Mouse (Mus musculus) neutrophil, adult 5-6 weeks (primary cell): Measurements from ENCODE around the gene Dlk2. TPM values are rescaled to one million over a fixed set of nuclear protein-coding genes. Genes with fewer than 3 reads are reported as not detected.
A peak's percentile ranks its signal among the peaks of the same experiment; 100 is the strongest.

Experiments used
- ATAC-seq: fragments of 151-379, 151-347 bp; 2 replicates; pipeline ENCODE4 v1.8.0; 2017; ENCODE audit warnings: mild to moderate bottlenecking, moderate TSS enrichment; ENCODE audit not compliant: insufficient number of reproducible peaks, poor library complexity, low FRiP score, severe bottlenecking; ENCODE audit errors: extremely low read depth
- total RNA-seq: library from RNA; stranded (forward); fragments of 200-1000 nt; gene quantifications from 2 replicates; pipeline ENCODE4 v1.2.3, GENCODE M21; 2017

Dlk2 gene
- total RNA-seq, 1 experiment from 2014 or later: not detected

DNA sequence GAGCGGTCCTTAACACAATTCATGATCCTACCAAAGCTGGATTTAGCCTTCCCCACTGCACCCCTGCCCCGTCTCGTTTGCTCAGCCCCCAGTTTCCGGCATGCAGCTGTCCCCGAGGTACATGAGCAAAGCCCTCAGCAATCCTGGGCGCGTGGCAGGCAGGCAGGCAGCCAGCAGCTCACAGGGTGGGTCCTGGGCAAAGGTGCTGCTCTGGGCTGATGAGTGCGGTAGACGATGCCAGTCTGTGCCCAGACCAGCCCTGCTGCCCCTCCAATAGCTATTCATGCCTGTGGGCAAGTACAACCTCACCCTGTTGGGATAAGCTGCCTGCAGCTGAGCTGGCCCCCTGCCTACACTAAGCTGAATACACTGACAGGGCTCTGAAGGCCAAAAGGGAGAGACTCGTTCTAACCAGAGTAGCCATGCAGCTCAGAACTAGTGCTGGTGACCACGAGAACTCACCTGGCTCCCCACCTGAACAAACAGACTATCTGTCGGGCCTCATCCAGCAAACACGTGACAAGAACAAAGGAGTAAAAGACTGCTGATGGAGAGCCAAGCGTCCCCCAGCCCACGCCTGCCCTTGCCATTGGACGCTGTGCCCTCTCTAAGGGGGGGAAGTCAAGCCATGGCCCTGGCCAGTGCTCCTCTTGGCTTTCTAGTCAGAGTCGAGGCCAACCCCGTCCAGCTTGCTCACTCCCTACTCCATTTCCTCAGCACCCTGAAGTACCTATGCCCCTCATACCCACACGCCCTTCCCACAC lies 27.3 kb upstream of the Dlk2 start:
- ATAC-seq: no peak

DNA sequence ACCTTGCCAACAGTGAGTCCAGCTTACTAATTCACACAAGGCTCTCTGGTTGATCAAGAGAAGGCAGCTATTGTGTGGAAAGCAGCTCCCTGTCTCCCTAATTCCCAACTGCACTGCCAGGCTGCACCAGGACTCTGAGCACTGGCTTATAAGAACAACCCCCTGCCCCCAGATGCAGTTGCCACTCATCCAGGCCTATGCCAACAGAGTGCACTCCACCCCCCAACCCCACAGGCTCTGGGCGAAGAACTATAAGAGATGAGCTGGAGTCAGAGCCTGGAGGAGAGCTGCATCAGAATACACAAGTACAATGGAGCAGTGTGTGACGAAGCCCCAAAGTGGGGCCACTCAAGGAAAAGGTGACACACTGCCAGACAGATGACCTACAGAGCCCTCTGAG lies 25.2 kb upstream of the Dlk2 start:
- no peak for ATAC-seq

DNA sequence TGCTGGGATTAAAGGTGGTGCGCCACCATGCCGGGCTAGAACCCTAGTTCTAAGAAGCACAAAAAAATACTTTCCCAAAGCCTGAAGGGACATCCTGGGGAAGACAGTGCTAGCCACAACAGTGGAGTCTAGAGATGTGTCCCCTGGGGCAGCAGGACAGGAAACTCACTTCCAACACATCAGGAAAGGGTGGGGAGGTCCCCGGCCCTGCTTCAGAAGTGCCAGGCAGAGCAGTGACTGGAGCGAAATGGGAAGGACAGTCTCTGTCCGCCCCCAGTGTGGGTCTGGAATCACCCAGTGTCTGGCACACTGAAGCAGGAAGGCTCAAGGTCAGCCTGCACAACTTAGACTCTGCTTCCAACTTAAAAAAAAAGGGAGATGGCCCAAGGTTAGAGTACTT lies 24.5 kb upstream of the Dlk2 start:
- no peak for ATAC-seq

DNA sequence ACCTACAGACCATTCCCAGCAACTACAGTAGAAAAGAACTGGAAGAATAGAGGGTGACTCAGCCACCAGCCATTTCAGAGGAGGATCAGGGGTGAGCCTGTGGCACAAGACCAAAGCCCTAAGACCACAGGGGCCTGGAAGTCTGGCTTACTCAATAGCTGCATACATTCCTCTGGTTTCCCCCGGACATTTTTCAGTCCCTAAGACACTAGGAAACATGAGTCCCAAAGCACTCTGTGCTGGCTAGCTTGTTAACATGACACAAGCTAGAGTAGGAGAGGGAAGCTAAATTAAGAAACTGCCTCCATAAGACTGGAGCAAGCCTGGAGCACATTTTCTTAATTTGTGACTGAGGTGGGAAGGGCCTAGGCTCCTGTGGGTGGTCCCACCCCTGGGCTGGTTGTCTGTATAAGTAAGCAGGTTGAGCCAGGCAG lies 23.4 kb upstream of the Dlk2 start:
- no peak for ATAC-seq

DNA sequence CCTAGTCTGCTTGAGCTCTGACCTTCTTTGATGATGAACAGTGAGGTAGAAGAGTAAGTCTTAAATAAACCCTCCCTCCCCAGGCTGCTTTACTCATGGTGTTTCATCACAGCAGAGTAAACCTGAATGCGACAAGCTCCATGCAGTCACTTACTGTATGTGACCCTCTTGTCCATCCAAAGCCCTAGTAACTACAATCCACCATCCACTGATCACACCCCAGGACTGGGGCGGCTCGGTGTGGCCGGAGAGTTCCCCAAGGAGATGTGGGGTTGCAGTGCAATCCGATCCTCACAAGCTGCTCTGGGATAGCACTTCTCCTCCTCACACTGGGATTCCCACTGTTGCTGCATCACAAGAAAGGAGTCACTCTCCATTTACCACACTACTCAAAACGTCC lies 22.8 kb upstream of the Dlk2 start:
- no peak for ATAC-seq

DNA sequence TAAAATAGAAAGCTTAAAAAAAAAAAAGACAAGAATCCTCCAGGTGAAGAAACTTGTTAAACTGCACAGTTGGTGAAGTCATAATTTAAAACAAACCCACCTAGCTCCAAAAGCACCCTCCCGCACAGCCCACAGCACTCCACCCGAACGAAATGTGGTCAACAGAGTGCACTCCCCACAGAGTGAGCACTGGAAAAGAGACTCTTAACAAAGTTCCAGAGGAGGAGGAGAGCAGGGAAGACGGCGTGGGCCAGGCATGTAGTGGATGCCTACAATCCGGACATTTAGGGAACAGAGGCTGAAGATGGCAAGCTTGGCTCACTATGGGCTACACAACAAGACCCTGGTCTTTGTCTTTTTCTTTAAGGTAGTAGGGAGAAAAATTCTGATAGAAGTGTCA lies 22.2 kb upstream of the Dlk2 start:
- ATAC-seq: no peak

DNA sequence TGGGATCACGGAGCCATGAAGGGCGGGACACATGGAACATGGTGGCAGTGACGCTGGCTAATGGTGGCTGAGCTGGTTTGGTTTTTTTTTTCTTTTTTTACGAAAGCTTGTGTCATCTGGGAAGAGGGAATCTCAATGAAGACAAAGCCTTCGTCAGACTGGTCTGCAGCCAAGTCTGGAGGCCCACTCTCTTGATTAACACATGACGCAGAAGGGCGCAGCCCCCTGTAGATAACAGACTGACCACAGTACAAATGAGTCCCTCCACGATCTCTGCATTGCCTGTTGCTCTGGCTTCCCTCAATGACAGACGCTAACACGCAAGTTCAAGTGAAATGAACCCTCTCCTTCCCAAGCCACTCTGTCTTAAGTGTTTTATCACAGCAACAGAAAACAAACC lies 21.7 kb upstream of the Dlk2 start:
- no peak for ATAC-seq

DNA sequence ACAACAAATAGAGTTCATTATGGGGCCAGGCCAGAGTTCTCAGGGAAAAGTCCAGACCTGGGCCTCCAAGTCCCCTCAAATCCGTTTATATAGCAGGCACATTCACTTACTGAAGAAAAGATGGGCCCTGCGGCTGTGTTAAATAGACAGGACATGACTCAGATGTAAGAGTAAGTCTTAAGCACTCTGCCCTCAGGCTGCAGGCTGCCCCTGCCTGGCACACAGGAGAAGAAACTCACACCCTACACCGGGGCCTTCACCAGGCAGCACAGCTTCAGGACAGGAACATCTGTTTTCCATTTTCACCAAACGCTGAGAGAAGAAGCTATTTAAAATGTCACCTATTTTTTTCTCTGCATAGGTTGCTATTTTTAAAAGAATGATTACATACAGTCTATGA lies 19.6 kb upstream of the Dlk2 start:
- ATAC-seq: no peak

DNA sequence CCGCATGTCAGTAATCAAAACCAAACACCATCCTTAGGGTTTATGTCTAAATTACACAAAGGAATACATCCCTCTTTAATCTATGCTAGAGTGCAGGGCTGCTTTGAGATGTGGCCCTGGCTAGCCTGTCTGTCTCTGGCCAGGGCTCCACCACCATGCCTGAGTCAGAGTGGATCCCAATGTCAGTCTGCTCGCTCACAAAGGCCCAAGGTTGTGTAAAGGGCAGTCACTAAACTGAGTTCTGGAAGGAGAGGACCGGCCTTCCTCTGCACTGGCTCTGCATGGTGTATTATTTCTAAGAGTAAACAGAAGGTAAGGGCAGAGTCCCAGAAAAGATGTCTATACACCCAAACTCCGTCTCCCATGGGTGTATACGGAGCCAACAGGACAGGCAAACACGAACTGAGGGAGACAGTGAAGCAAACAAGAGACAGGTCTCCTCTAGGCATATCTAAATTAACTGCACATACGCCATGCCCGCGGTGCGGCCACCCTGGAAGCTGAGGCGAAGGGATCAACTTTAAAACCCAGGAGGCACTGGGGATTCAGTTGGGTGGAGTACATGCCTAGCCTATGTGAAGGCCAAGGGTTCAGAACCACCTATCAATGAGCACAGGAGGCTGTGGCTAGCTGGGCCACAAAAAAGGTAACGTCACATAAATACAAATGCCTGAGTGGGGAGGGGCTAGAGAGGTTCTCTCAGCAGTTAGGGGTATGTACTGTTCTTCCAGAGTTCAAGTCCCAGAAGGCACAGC lies 19.0 kb upstream of the Dlk2 start:
- no peak for ATAC-seq

DNA sequence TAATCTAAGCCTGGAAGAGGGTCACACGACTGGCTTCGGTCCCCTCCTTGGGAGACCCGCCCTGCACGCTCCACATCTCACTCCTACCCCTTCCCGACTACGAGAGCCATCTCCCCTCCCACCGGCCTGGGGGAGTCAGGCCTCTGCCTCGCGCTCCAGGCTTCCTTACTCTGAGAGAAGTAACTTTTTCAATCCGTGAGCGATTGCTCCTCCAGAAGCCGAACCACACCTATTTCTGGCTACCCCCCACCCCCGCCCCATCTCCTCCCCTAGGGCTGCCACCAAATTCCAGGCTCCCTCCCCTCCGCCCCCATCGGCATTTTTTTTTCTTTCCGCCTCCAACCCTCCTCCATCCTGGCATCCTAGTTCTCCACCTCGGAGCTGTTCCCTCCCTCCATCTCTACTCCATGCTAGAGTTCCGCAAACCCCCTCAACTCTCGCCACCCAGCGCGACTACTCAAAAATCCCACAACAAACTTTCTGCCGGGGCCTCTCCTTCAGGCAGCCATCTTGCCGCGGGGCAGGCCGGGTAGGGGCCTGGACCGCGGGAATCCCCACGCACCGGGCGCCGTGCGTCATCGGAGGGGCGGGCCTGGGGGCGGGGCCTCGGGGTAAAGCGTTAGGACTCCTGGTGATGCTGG lies 14.6 kb upstream of the Dlk2 start, which contains the start of gene Tjap1:
TSS of gene Tjap1 (minus strand) at position 544 of the 641 bp plus-strand sequence.
- peak; percentile 78 for ATAC-seq

DNA sequence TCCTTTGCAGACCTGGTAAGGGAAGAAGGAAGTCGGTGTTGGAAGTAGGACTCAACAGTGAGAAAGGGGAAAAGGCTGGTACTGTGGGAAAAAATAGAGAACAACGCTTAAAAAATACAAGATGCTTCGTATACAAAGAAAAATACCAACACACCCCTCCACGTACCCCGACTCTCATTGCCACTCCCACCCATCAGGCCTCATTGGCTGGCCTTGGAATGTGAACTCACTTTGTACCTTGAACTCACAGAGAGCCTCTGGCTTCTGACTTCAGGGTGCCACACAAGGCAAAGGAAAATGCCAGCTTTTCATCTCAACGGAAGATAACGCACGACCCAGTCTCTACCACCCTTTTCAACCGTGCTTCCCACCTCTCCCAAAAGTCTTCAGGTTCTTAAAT lies 14.1 kb upstream of the Dlk2 start:
- ATAC-seq: no peak

DNA sequence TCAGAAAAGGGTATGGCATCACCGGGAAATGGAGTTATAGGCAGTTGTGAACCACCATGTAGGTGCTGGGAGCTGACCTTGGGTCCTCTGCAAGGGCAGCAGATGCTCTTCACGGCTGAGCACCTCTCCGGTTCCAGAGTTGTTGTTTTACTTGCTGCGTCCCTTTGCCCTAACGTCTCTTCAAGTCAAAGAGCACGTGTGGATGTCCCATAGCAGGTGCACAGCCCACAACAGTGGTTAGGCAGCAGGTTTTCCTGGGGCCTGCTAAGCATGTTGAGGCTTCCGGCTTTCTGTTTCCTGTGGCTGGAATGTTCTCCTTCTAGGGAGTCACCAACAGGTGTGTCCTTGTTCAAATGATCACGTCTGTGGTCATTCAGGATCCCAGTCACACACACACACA lies 13.3 kb upstream of the Dlk2 start:
- ATAC-seq: no peak

DNA sequence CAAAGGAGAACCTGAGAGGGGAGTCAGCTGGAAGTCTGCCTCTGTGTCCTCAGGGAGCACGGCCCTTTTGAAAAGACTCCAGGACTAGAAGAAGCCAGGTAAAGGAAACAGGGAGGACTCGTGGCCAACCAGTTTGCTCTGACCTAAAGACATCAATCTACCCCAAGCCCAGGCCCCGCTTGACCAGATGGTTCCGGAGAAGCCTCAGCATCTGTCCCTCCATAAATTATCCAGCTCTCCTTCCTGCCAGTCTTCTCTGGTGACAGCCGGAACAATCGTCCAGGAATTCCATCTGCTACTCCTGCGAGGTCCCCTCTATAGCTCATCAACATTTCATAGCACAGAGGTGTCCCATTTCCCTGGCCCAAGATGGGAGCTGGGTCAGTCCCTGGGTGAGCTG lies 12.6 kb upstream of the Dlk2 start:
- ATAC-seq: no peak

DNA sequence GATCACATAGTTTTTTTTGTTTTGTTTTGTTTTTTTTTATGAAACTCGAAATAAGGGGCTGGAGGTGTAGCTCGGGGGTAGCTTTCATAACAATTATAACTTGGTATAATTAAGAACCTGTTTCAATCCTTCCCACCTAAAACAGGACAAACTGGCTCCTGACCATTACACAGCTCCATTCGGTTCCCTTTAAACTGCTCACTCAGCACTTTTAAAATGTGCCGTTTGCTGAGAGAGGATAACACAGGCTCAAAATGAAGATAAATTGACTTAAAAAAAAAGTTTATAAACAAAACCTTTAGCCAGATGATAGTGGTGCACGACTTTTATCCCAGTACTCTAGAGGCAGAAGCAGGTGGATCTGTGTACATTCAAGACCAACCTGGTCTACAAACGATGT lies 11.8 kb upstream of the Dlk2 start:
- ATAC-seq: no peak

DNA sequence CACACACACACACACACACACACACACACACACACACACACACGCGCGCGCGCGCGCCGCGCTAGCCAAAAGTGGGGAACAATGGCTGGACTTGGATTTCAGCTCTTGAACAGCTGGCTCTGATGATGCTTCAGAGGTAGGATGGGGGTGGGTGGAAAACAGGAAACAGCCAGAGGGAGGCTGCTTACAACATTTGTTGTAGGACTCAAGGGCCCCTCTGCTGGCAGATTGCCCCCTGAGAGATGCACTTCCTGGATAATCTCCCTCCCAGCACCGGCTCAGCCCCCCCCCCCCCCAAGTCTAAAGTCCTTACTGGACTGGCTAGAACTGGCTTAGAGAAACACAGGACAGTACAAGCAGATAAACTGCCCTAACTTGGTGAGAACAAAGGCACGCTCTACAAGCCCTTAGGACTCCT lies 9.5 kb upstream of the Dlk2 start:
- no peak for ATAC-seq

DNA sequence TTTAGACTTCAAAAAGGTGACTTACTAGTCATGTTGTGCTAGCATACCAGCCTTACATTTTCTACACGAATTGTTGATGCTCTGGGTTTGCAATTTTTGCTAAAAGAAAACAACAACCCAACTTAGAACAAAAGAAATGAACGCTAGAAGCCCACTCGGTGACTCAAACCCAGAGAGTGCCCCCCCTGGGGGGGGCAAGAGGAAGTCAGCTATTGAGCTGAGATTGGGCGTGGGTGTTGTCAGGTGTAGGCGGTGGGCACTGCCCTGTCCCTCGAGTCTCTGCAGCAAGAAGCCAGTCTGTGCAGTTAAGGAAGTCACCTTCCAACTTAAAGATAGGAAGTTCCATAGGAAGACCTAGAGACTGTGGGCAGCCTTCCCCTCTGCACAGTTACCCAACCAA lies 620 bp upstream of the Dlk2 start:
- ATAC-seq: no peak

DNA sequence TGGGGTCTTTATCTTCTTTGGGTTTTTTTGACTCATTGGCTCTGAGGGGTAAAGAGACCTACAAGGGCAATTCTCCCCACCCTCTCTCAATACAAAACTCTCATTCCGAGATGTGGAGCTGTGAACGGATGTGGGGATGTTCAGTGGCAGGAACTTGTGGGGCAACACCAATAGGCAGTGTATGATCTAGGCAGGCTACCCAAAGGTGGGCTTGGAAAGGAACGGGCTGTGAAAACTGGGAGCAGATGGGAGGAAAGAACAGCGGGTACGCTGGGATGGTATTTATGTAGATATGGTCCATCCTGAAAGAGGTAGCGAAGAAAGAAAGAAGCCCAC lies 225 bp upstream of the Dlk2 start:
- ATAC-seq: no peak

DNA sequence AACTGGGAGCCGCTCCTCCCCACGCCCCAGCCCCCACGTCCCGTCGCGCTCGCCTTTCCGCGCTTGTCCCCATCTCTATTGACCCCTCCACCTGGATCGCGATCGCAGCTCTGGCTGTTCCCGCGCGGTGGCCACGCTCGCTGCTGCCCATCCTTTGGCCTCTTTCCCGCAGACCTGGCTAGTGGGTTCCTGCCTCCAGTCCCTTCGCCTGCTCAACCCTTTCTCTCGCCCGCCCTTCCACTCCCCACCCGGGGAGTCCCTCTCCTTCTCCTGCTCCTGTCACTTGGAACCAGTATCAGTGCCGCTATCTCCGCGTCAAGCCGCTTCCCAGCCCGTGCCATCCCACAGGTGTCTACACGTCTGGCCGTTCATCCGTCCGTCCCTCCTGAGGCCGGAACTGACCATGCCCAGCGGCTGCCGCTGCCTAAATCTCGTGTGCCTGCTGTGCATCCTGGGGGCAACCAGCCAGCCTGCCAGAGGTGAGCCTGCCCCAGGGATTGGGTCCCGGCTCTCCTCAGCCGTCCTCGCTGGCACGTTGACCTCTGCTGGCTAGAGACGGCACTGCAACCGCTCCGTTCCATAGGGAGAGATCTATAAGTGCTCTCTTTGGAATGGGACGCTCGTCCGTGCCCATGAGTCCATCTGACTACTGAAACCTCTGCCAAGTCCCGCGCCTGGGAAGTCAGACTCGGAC lies 1.1 kb downstream of the Dlk2 start:
- peak; percentile 71 for ATAC-seq

DNA sequence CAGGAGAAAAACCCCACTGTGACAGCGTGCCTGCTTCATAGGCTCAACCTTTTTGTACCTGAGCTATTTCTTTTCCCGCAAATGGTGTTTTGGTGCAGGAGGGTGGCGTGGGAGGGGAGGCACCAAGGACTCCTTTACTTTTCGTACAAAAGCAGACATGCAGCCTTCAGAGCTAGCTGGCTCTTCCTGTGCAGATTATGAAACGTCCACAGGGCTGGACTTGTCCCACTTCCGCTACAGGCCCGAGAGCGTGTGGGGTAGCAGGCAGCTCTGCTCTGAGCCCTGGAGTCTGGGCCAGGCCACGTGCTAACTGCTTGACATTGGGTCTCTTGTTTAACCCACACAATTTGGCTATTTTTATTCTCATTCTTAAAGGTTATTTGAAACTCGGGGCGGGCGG lies 4.7 kb downstream of the Dlk2 start:
- ATAC-seq: no peak

DNA sequence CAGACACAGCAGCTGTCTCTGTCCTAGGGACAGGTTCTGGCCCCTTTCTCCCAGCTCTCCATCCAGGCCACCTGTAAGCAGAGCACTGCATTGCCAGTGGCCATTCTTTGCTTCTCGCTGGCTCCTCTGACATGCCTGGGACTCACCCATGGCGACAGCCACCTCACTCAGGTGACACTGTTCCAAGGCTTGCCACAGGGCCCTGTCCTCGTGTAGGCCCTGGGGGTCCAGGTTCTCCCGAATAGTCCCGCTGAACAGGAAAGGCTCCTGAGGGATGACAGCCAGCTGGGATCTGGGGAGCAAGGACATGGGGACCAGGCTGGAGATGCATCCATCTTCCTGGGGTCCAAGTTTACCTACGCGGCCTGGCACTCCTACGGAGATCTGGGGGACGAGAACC lies 7.0 kb downstream of the Dlk2 start:
- ATAC-seq: no peak
